Mouse (Mus musculus) embryonic facial prominence, embryonic 15.5 days (tissue): ENCODE measurements around the gene Fam83c. TPM values are rescaled to one million over a fixed set of nuclear protein-coding genes. Genes with fewer than 3 reads are reported as not detected.

Experiments used
- ATAC-seq: fragments of 200-750 bp; cut with Nextera tagmentation; 2 replicates; pipeline ENCODE4 v1.8.0; 2017; ENCODE audit warnings: low read depth, moderate TSS enrichment; ENCODE audit not compliant: insufficient number of reproducible peaks, low FRiP score, low TSS enrichment
- H3K27ac ChIP-seq: fragments of 300-500 bp; sonication (generic); replicated peaks from 2 replicates; pipeline ENCODE4 v1.5.1; 2015; ENCODE audit warnings: mild to moderate bottlenecking, inconsistent platforms
- H3K27me3 ChIP-seq: fragments of 300-500 bp; sonication (generic); 2 replicates; pipeline ENCODE4 v1.6.1; 2015; ENCODE audit warnings: inconsistent platforms
- H3K36me3 ChIP-seq: fragments of 300-500 bp; sonication (generic); 2 replicates; pipeline ENCODE4 v1.6.1; 2015; ENCODE audit warnings: mild to moderate bottlenecking, inconsistent platforms
- H3K4me1 ChIP-seq: fragments of 300-500 bp; sonication (generic); 2 replicates; pipeline ENCODE4 v1.6.1; 2015; ENCODE audit warnings: inconsistent platforms
- H3K4me2 ChIP-seq: fragments of 300-500 bp; sonication (generic); replicated peaks from 2 replicates; pipeline ENCODE4 v1.6.1; 2015; ENCODE audit warnings: mild to moderate bottlenecking, inconsistent platforms
- H3K4me3 ChIP-seq: fragments of 300-500 bp; sonication (generic); replicated peaks from 2 replicates; pipeline ENCODE4 v1.5.1; 2015; ENCODE audit warnings: mild to moderate bottlenecking, inconsistent platforms
- H3K9ac ChIP-seq: fragments of 300-500 bp; sonication (generic); 2 replicates; pipeline ENCODE4 v1.6.1; 2015; ENCODE audit warnings: inconsistent platforms
- H3K9me3 ChIP-seq: fragments of 300-500 bp; sonication (generic); replicated peaks from 2 replicates; pipeline ENCODE4 v1.6.1; 2016; ENCODE audit warnings: inconsistent platforms
- WGBS: fragments of 180-500 bp; shearing (Covaris S2); methylation state at CpG from one replicate; pipeline ENCODE4 v1.1.7; 2015; 5-methylcytosine and 5-hydroxymethylcytosine counted together
- polyA plus RNA-seq: library from polyadenylated mRNA; unstranded; fragments of >200 nt; fragmentation: Nextera tagmentation; extraction: Ambion mirVana; gene quantifications from 2 replicates; pipeline ENCODE4 v1.2.1, GENCODE M21; 2015

The Fam83c gene
- polyA plus RNA-seq, 1 experiment from 2014 or later: 4.8 TPM

DNA sequence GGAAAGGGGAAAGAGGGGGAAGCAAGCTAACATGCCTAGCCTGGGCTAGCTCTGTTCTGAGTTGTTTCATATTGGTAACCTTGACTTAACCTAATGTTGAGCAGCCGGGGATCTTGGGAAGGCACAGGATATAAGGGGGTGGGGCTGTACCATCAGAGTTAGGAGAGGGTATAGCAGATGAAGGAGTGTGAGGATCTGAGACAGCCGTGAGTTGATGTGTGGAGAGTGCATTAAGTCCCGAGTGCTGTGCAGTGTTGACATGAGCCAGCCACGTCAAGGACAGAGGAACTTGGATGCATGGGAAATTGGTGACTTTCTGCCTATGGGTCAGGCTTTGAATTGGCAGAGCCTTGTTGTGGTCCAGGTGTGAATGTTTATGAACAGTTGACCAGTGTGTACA lies 22.0 kb downstream of the Fam83c start:
- Histone ChIP-seq H3K4me2 (no peak overlapping the region), H3K9ac (no peak overlapping the region), H3K36me3 (no peaks in the 10 kb centered on the region), H3K27me3 (no peaks in the 10 kb centered on the region), H3K9me3 (no peaks in the 10 kb centered on the region), H3K4me3 (no peak overlapping the region), H3K27ac (no peak overlapping the region), H3K4me1 (peaks cover under 1% of the 10 kb centered on the region; the same call in 1 of the 2 replicates)
- ATAC-seq: no peak
- 74% methylated on average over 4 of the region's 4 CpGs for WGBS

DNA sequence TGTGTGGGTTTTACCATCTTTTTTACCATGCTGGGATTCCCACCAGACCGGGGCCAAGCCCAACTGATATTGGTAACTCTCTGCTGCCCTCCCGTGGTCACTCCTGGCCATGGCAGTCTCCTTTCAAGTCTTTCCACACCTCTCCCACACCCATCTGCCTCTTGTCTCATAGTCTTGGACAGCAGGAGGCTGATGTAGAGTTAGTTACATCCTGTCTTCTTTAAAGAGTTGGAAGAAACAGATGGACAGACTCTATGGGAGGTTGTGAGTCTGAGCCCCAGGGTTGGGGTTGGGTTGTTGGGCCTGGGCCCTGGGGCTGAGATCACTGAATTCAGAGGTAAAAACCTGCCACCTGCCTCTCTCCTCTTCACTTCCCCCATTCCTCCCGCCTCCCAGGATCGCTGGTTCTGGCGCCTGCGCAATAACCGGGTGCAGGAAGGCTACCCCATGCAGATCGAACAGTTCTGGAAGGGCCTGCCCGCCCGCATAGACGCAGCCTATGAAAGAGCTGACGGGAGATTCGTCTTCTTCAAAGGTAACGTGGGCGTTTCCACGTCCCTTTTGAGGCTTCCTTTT lies 22.7 kb downstream of the Fam83c start:
- Histone ChIP-seq H3K4me1 (no peaks in the 10 kb centered on the region), H3K4me3 (no peak overlapping the region), H3K4me2 (no peak overlapping the region), H3K27me3 (no peaks in the 10 kb centered on the region), H3K36me3 (no peaks in the 10 kb centered on the region), H3K9ac (no peak overlapping the region), H3K27ac (no peak overlapping the region), H3K9me3 (no peaks in the 10 kb centered on the region)
- ATAC-seq: no peak
- 38% methylated on average over 16 of the region's 16 CpGs for WGBS

DNA sequence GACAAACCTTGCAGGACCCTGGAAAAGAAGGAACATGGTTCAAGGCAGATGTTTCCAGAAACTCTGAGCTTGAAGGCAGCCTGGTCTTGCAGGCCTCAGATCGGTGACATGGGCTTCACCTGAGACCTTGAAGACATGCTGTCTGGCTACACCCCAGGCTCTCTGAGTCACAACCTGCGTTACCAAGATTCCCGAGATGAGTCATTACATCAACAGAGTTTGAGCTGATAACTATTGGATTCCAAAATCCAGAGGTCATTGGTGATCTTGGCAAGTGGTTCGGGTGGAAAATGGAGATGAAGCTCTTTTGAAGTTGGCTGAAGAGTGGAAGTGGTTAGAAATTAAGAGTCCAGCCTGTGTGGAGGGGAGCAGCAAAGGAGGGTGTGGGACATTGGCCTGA lies 25.0 kb downstream of the Fam83c start:
- Histone ChIP-seq H3K9me3 (no peaks in the 10 kb centered on the region), H3K36me3 (no peaks in the 10 kb centered on the region), H3K4me3 (no peak overlapping the region), H3K4me1 (no peaks in the 10 kb centered on the region), H3K9ac (no peak overlapping the region), H3K4me2 (no peak overlapping the region), H3K27ac (no peak overlapping the region), H3K27me3 (no peaks in the 10 kb centered on the region)
- ATAC-seq: no peak
- 74% methylated on average over 4 of the region's 4 CpGs for WGBS

DNA sequence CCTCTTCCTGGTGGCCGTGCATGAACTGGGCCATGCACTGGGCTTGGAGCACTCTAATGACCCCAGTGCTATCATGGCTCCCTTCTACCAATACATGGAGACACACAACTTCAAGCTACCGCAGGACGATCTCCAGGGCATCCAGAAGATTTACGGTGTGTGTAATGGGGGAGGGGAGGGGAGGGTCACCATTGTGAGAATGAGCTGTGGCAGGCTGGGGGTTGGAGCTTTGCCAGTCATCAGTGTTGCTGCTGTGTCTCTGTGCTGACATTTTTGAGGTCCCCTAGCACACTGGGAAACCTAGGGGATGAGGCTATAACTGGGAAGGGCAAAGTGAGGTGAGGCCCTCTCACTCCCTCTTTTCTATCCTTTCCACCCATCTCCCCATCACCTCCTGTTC lies 27.2 kb downstream of the Fam83c start:
- no peak for ATAC-seq
- no peaks in the 10 kb centered on the region for H3K27me3 ChIP-seq
- 85% methylated on average over 4 of the region's 4 CpGs for WGBS
- H3K36me3 ChIP-seq: no peaks in the 10 kb centered on the region
- no peaks in the 10 kb centered on the region for H3K4me1 ChIP-seq
- H3K9ac ChIP-seq: no peak overlapping the region
- no peak overlapping the region for H3K27ac ChIP-seq
- H3K9me3 ChIP-seq: no peaks in the 10 kb centered on the region
- no peak overlapping the region for H3K4me3 ChIP-seq
- no peak overlapping the region for H3K4me2 ChIP-seq

DNA sequence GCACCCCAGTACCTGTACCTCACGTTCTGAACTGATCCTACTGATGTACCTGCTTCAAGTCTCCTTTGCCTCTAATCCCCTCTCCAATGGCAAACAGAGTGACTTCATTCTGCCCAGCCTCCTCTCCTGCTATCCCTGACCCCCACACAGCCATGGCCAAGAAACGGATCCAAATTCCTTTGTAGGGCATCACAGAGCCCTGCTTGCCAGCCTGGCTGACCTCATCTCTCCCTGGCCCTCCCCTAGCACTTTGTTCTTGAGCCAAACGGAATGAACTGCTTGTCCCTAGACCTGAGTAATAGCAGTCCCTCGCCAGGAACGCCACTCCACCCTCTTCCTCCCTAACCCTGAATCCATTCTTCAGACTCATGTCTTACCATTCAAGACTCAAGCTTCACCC lies 28.1 kb downstream of the Fam83c start:
- Histone ChIP-seq H3K4me2 (no peak overlapping the region), H3K9ac (no peak overlapping the region), H3K36me3 (no peaks in the 10 kb centered on the region), H3K4me1 (no peaks in the 10 kb centered on the region), H3K27ac (no peak overlapping the region), H3K27me3 (no peaks in the 10 kb centered on the region), H3K4me3 (no peak overlapping the region), H3K9me3 (no peaks in the 10 kb centered on the region)
- no peak for ATAC-seq
- 71% methylated on average over 5 of the region's 5 CpGs for WGBS

DNA sequence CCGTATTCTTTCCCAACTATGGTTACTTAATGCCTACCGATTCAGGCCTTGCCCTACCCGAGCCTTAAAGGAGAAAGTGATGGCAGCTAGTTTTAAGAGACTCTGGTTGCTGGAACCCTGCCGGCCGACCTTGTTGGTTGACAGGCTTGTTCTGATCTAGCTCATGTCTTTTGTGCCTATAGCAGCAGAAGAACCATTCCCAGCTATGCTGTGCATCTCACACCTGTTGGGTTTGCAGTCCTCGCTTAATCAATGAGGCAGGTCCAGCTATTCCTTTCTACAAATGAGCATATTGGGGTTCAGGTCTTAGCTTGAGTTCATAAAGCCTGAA lies 28.8 kb downstream of the Fam83c start:
- H3K9ac ChIP-seq: no peak overlapping the region
- H3K36me3 ChIP-seq: no peaks in the 10 kb centered on the region
- H3K4me1 ChIP-seq: no peaks in the 10 kb centered on the region
- H3K4me2 ChIP-seq: no peak overlapping the region
- no peak overlapping the region for H3K27ac ChIP-seq
- no peaks in the 10 kb centered on the region for H3K9me3 ChIP-seq
- 88% methylated on average over 6 of the region's 6 CpGs for WGBS
- no peak for ATAC-seq
- no peaks in the 10 kb centered on the region for H3K27me3 ChIP-seq
- H3K4me3 ChIP-seq: no peak overlapping the region

DNA sequence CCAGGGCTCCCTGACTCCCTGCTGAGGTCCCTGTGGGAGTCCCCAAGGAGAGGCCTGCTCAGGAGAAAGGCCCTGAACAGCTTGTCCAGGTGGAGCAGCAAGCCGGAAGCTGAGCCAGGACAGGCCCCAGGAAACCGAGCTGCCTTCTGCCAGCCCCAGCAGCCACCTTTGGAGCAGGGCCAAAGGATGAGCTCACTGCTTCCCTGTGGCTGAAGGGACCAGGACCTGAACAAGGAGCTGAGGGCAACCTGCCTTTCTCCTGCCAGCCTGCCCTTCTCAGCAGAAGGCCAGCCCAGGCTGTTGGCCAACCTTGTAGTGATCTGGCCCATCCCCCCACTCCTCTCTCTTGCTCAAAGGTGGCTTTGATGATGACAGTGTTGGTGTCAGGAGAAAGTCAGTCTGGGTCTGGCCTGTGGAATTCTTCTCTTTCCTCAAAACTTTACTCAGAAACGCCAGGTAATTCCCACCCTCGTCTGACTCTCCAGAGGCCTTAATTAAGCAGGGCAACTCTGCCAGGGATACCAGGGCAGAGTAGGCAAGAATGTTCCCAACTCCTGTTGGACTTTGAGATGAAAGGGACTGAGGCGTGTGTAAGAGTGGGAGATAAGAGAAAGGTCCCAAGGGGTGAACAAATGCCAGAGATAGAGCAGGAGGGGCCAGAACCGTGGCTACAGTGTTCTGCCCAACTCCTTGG lies 29.3 kb downstream of the Fam83c start:
- no peaks in the 10 kb centered on the region for H3K27me3 ChIP-seq
- H3K9me3 ChIP-seq: no peaks in the 10 kb centered on the region
- no peak for ATAC-seq
- no peaks in the 10 kb centered on the region for H3K36me3 ChIP-seq
- H3K27ac ChIP-seq: no peak overlapping the region
- no peak overlapping the region for H3K4me2 ChIP-seq
- H3K9ac ChIP-seq: no peak overlapping the region
- H3K4me1 ChIP-seq: no peaks in the 10 kb centered on the region
- WGBS: 57% methylated on average over 6 of the region's 6 CpGs
- H3K4me3 ChIP-seq: no peak overlapping the region

DNA sequence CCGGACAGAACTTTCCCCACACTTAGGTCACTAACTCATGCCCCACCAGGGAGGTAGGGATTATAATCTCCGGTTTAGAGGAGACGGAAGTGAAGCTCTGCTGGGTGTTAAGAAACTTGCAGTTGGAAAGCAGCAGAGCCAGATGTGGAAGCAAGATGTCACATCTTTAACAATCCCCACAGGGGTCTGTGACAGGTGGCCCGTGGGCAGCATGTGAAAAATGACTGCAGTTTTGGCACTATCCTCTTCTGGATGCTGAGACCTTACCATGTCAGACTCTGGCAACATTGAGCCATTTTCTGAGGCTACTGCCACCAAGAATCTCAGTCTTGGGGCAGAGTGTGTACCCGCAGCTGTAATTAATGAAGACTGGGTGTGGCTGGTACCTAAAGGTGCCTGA lies 30.6 kb downstream of the Fam83c start:
- Histone ChIP-seq H3K4me1 (no peaks in the 10 kb centered on the region), H3K27ac (no peak overlapping the region), H3K9me3 (no peaks in the 10 kb centered on the region), H3K36me3 (no peaks in the 10 kb centered on the region), H3K4me3 (no peak overlapping the region), H3K4me2 (no peak overlapping the region), H3K9ac (no peak overlapping the region), H3K27me3 (no peaks in the 10 kb centered on the region)
- WGBS: 63% methylated on average over 5 of the region's 5 CpGs
- no peak for ATAC-seq

DNA sequence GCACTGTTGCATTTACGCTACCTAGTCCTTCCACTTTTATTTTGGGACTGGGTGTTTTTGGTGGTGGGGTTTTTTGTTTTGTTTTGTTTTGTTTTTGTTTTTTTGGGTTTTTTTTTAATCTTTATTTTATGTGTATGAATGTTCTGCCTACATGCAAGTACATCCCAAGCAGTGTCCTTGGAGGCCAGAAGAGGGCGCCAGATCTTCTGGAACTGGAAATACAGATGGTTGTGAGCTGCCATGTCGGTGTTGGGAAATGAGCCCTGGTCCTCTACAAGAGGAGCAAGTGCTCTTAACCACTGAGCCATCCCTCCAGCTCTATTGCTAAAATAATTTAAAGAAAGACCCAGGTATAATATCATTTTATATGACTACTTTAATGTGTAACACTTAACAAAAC lies 31.9 kb downstream of the Fam83c start:
- Histone ChIP-seq H3K4me1 (no peaks in the 10 kb centered on the region), H3K4me2 (no peak overlapping the region), H3K4me3 (no peak overlapping the region), H3K9me3 (no peaks in the 10 kb centered on the region), H3K27ac (no peak overlapping the region), H3K36me3 (no peaks in the 10 kb centered on the region), H3K9ac (no peak overlapping the region), H3K27me3 (no peaks in the 10 kb centered on the region)
- ATAC-seq: no peak
- WGBS: 57% methylated on average over 3 of the region's 3 CpGs

DNA sequence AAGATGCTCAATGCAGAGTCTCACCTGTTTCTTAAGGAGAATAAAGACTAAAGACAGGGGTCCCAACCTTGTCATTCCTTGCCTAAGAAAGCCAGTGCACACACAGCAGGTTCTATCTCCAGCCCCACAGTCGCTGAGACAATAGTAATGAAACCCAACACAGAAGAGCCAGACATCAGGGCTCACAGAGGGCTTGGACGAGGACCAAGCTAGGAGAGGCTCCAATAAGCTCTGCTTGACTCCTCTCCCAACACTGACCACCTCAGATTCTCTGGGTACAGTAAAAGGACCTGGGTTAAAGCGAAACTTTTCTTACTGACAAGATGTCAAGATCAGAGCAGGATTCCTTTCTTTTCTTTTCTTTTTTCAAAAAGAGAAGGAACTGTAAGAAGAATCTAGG lies 36.0 kb downstream of the Fam83c start:
- no peaks in the 10 kb centered on the region for H3K36me3 ChIP-seq
- no peaks in the 10 kb centered on the region for H3K4me1 ChIP-seq
- no peaks in the 10 kb centered on the region for H3K27me3 ChIP-seq
- no peak for ATAC-seq
- 59% methylated on average over 3 of the region's 3 CpGs for WGBS
- H3K4me3 ChIP-seq: no peak overlapping the region
- H3K9me3 ChIP-seq: no peaks in the 10 kb centered on the region
- H3K27ac ChIP-seq: no peak overlapping the region
- no peak overlapping the region for H3K4me2 ChIP-seq
- H3K9ac ChIP-seq: no peak overlapping the region

DNA sequence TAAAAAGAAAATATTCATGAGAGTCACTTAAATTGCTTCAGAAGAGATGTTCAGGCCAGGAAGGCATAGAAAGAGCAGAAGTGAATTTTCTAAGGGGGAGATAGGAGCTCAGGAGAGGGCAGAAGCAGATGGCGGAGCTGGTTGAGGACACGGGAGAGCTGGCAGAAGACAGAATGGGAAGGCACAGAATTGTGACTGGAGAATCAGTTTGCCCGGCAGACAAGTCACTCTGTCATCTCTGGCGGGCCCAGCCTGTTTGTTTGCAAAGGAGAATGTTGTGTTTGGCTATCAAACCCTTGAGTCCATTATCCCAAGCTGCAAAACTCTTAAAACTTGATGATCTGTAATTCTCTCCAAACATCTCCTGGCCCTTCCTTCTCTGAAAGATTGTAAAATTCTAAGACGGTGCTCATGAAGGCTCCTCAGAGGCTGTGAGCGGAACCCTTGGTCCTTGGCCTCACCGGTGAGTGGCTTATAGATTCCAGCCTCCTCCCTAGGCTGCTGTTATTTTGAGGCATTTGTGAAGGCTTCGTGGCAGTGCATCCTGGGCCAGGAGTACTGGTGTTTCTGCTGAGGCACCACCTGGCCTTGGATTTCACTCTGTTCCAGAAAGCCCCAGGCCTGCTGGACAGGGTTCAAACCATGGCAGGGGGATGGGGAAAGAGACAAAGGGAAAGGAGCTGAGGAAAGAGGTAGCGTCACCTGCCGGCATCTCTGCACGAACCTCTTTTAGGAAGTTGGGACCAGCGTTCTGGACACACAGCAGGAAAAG lies 39.8 kb downstream of the Fam83c start:
- H3K4me1 ChIP-seq: no peaks in the 10 kb centered on the region
- ATAC-seq: no peak
- no peaks in the 10 kb centered on the region for H3K36me3 ChIP-seq
- 86% methylated on average over 12 of the region's 12 CpGs for WGBS
- no peak overlapping the region for H3K27ac ChIP-seq
- H3K4me2 ChIP-seq: no peak overlapping the region
- H3K9me3 ChIP-seq: no peaks in the 10 kb centered on the region
- H3K27me3 ChIP-seq: no peaks in the 10 kb centered on the region
- H3K4me3 ChIP-seq: no peak overlapping the region
- no peak overlapping the region for H3K9ac ChIP-seq
